Mouse (Mus musculus) limb, embryonic 11.5 days (tissue): ENCODE results near the gene Cdiptos. TPM values are rescaled to one million over a fixed set of nuclear protein-coding genes. Genes with fewer than 3 reads are reported as not detected.

ENCODE experiments used
- ATAC-seq: fragments of 200-750 bp; cut with Nextera tagmentation; 2 replicates; pipeline ENCODE4 v1.8.0; 2017; ENCODE audit warnings: low read depth; ENCODE audit not compliant: insufficient number of reproducible peaks, low FRiP score, low TSS enrichment
- DNase-seq: peaks from one replicate; pipeline ENCODE4 v3.0.0-alpha.2; 2015; ENCODE audit warnings: low spot score
- H3K27ac ChIP-seq: fragments of 300-500 bp; sonication (generic); replicated peaks from 2 replicates; pipeline ENCODE4 v1.5.1; 2014; ENCODE audit warnings: low read depth, mild to moderate bottlenecking, low read length
- H3K27me3 ChIP-seq: fragments of 300-500 bp; sonication (generic); 2 replicates; pipeline ENCODE4 v1.6.1; 2014; ENCODE audit warnings: mild to moderate bottlenecking, low read length, mixed read lengths; ENCODE audit not compliant: control insufficient read depth, insufficient read depth
- H3K36me3 ChIP-seq: fragments of 300-500 bp; sonication (generic); 2 replicates; pipeline ENCODE4 v1.6.1; 2014; ENCODE audit warnings: mild to moderate bottlenecking, low read length, moderate library complexity, mixed read lengths; ENCODE audit not compliant: control insufficient read depth, insufficient read depth
- H3K4me1 ChIP-seq: fragments of 300-500 bp; sonication (generic); 2 replicates; pipeline ENCODE4 v1.6.1; 2014; ENCODE audit warnings: low read length, mixed read lengths; ENCODE audit not compliant: control insufficient read depth, insufficient read depth
- H3K4me2 ChIP-seq: fragments of 300-500 bp; sonication (generic); 2 replicates; pipeline ENCODE4 v1.6.1; 2014; ENCODE audit warnings: low read depth, mild to moderate bottlenecking, moderate library complexity; ENCODE audit not compliant: severe bottlenecking
- H3K4me3 ChIP-seq: fragments of 300-500 bp; sonication (generic); 2 replicates; pipeline ENCODE4 v1.5.1; 2014; ENCODE audit warnings: low read depth, low read length
- H3K9ac ChIP-seq: fragments of 300-500 bp; sonication (generic); 2 replicates; pipeline ENCODE4 v1.6.1; 2014; ENCODE audit warnings: mild to moderate bottlenecking, low read length
- H3K9me3 ChIP-seq: fragments of 300-500 bp; sonication (generic); 2 replicates; pipeline ENCODE4 v1.6.1; 2016; ENCODE audit warnings: low read length; ENCODE audit not compliant: control insufficient read depth
- WGBS: fragments of 180-500 bp; shearing (Covaris S2); extraction: QIAGEN DNeasy Blood & Tissue Kit; methylation state at CpG from one replicate; pipeline ENCODE4 v1.1.7; 2014; 5-methylcytosine and 5-hydroxymethylcytosine counted together
- polyA plus RNA-seq: library from polyadenylated mRNA; unstranded; fragments of >200 nt; fragmentation: Nextera tagmentation; extraction: Ambion mirVana; gene quantifications from 2 replicates; pipeline ENCODE4 v1.2.1, GENCODE M21; 2014

The Cdiptos gene
- polyA plus RNA-seq, 1 experiment from 2014 or later: 1.5 TPM

DNA sequence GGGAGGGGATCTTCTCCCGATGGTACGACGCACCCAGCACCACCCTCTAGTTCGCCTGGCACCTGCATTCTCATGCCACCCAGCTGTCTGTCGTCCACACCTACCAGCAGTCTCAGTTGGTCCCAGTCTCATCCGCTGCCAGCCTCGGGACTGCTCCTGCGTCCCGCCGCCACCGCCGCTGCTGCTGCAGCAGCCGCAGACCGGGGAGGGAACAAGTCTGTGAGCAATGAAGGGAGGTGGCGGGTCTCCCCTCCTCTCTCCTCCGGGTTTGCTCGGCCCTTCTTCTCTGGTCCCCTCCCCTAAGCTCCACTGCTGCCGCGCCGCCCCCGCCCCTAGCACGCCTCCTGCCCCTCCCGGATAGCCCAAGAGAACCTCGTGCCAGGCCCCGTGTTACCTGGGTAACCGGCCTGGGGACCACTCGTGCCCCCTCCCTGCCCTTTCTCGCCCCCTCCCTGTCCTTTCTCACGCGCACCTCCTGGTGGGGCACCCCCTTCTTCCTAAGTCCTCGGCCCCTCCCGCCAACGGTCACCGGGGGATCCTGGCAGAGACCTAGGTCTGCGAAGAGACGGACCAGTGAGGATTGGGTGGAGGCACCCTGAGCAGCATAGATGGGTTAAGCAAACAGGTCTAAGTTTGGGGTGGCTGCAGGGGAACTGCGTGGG, 45.1 kb upstream of the Cdiptos start, which contains the start of the genes Gm42742 and Prrt2:
Gm42742 (minus strand) TSS at position 197 of the 662 bp plus-strand sequence.
Prrt2 (minus strand) TSS at position 311 of the 662 bp plus-strand sequence.
- ATAC-seq (0 out of 2 replicates have a peak, but pooled peaks have one; percentile 3), DNase-seq (peak; percentile 73)
- under 1% methylated on average over 37 of the region's 37 CpGs for WGBS
- peak within 1 kb of the TSS; percentile 88 for H3K4me2 ChIP-seq
- peak within 1 kb of the TSS; percentile 73 for H3K9ac ChIP-seq
- no peaks in the 10 kb centered on the region for H3K27me3 ChIP-seq
- H3K36me3 ChIP-seq: peaks cover 22% of the 10 kb centered on the region
- peak within 1 kb of the TSS; percentile 46 for H3K4me3 ChIP-seq
- peaks cover 47% of the 10 kb centered on the region for H3K4me1 ChIP-seq
- H3K27ac ChIP-seq: peak within 1 kb of the TSS; percentile 72
- H3K9me3 ChIP-seq: no peaks in the 10 kb centered on the region

DNA sequence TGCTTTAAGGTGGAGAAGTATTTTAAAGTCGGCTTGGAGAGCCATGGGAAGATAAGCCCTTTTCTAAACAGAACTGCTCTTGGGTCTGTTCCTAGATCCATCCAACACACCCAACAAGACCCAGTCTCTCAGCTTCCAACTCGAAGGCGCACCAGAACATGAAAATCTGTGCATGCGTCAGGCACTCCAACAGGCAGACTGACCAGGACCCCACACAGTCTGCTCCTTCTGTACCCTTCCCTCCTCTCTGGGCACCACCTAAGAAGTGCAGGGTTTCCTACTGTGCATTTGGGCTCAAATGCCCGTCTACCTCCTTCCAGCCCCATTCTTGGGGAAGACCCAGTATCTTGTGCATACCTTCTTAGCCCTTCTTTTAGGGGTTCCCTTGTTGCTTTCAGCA, 44.6 kb upstream of the Cdiptos start:
- Histone ChIP-seq H3K4me1 (peaks cover 52% of the 10 kb centered on the region), H3K36me3 (peaks cover 23% of the 10 kb centered on the region), H3K4me3 (peak overlapping the region; percentile 46), H3K27me3 (no peaks in the 10 kb centered on the region), H3K9ac (peak overlapping the region; percentile 73), H3K27ac (peak overlapping the region; percentile 72; the same call in 1 of the 2 replicates), H3K9me3 (no peaks in the 10 kb centered on the region), H3K4me2 (peak overlapping the region; percentile 88)
- ATAC-seq (no peak), DNase-seq (no peak)
- WGBS: 53% methylated on average over 5 of the region's 5 CpGs

DNA sequence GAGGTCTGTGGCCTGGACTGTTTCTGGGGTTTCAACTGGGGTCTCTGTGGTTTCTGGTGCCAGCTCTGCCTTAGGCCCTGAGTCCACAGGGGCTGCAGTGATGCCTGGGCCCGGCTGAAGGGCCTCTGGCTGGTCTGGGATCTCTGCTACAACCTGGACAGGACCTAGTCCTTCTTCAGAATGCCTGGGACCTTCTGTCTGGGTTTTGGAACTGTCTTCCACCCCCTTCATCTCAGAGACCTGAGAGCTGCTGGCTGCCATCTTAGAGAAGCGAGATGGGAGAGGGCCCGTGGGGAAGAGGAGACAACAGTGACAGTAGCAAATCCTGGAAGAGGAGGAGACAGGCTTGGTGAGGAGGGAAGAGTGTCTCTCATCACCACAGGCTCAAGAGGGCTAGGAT, 44.1 kb upstream of the Cdiptos start:
- Histone ChIP-seq H3K4me3 (peak overlapping the region; percentile 46; the same call in 1 of the 2 replicates), H3K9ac (peak overlapping the region; percentile 34; the same call in 1 of the 2 replicates), H3K27ac (peak overlapping the region; percentile 25; the same call in 1 of the 2 replicates), H3K27me3 (no peaks in the 10 kb centered on the region), H3K4me2 (peak overlapping the region; percentile 88), H3K9me3 (no peaks in the 10 kb centered on the region), H3K4me1 (peaks cover 56% of the 10 kb centered on the region), H3K36me3 (peaks cover 26% of the 10 kb centered on the region)
- DNase-seq (no peak), ATAC-seq (no peak)
- WGBS: 59% methylated on average over 3 of the region's 3 CpGs

DNA sequence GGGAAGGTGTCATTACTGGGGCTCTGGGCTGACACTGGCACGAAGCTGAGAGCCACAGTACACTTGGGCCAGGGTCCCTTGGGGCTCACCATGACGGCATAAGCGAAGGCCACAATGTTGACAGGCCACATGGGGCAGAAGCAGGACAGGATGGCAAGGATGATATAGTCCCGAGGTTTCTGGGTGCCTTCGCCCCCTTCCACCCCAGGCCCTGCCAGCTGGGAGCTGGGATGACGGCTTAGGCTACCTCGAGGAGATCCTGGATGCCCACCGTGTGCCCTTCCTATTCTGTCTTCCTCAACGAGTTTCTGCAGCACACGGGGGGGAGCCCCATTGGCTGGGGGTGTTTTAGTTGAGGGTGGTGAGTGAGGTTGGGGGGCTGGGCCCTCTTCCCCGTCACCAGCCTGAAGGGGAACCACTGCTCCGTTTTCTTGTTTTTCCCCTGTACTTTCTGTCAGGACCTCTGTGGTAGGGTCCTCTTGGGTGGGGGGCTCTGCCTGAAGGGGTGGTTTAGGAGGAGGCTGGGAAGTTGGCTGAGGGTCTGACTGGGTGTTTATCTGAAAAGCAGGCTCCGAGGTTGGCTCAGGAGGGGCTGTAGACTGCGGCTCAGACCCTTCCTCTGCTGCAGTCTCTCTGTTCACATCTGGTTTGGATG, 43.5 kb upstream of the Cdiptos start:
- Histone ChIP-seq H3K4me1 (peaks cover 60% of the 10 kb centered on the region), H3K9ac (peak overlapping the region; percentile 17; the same call in 1 of the 2 replicates)
- no peak for ATAC-seq

DNA sequence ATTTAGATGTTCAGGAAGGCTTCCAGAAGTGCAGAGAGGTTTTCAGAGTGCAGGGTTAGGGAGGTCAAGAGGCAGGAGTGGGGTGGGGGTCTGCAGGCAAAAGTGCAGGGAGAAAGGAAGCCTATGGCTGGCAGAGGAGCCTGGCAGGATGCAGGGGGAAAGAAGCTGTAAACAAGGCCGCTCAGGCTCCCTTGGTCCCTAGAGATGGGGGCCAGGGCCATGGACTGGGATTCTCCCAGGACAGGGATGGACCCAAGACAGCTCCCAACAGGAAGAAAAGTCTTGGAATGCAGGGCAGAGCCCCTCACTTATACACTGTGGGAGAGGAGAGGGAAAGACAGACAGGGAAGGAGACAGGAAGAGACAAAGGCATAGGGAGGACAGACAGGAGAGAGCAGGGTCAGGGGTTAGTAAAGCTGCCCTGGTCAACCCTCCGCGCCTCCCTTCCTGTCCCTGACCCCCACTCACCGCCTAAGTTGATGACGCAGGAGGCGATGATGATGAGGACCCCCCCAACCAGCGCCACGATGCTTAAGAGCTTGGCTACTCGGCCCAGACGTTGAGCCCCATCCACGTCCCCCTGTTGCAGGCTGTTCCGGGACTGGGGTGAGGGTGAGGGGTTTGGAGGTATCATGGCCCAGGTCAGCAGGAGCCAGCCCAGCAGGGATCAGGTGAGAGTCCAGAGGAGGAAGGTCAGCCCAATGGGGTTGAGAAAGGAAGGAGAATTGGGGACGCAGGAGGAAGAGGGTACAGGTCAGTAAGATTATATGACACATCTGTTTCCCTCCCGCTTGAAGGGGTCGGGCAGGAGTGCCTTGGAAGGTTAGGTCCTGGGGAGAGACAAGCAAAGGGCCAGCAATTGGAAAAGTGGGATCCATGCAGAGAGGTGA, 42.8 kb upstream of the Cdiptos start:
- no peaks in the 10 kb centered on the region for H3K9me3 ChIP-seq
- no peak overlapping the region for H3K4me3 ChIP-seq
- WGBS: 77% methylated on average over 15 of the region's 15 CpGs
- no peak overlapping the region for H3K27ac ChIP-seq
- H3K27me3 ChIP-seq: no peaks in the 10 kb centered on the region
- DNase-seq (no peak), ATAC-seq (no peak)
- no peak overlapping the region for H3K9ac ChIP-seq
- H3K4me2 ChIP-seq: no peak overlapping the region; the same call in 1 of the 2 replicates
- peaks cover 21% of the 10 kb centered on the region for H3K36me3 ChIP-seq
- peaks cover 55% of the 10 kb centered on the region for H3K4me1 ChIP-seq

More for the DNA sequence above, 43.5 kb upstream of the Cdiptos start:
- Histone ChIP-seq H3K4me2 (peak overlapping the region; percentile 88; the same call in 1 of the 2 replicates), H3K27ac (no peak overlapping the region), H3K9me3 (no peaks in the 10 kb centered on the region), H3K36me3 (peaks cover 26% of the 10 kb centered on the region), H3K4me3 (no peak overlapping the region), H3K27me3 (no peaks in the 10 kb centered on the region)
- DNase-seq: no peak
- 79% methylated on average over 14 of the region's 14 CpGs for WGBS

DNA sequence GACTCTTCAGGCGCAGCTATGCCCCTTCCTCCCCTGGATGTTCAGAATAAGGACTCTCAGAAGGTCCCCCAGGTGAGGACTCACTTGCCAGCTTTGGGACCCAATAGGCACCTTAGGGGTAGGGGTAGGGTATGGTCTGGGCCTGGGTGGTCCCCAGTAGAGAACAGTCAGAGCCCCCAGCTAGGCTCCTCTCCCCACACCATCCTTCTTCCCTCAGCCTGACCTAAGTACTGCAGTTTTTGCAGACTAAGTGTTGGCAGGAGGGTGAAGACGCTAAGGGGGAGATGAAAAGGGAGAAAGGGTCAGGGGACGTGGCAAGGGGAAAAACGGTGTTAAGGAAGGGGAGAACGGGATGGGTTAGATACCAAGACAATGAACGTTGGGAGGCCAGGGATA, 42.0 kb upstream of the Cdiptos start:
- no peak for ATAC-seq
- Histone ChIP-seq H3K9ac (no peak overlapping the region), H3K4me2 (no peak overlapping the region), H3K27me3 (no peaks in the 10 kb centered on the region), H3K4me1 (peaks cover 48% of the 10 kb centered on the region), H3K36me3 (peaks cover 13% of the 10 kb centered on the region), H3K4me3 (no peak overlapping the region), H3K27ac (peak overlapping the region; percentile 24; the same call in 1 of the 2 replicates), H3K9me3 (no peaks in the 10 kb centered on the region)
- 54% methylated on average over 6 of the region's 6 CpGs for WGBS
- no peak for DNase-seq

DNA sequence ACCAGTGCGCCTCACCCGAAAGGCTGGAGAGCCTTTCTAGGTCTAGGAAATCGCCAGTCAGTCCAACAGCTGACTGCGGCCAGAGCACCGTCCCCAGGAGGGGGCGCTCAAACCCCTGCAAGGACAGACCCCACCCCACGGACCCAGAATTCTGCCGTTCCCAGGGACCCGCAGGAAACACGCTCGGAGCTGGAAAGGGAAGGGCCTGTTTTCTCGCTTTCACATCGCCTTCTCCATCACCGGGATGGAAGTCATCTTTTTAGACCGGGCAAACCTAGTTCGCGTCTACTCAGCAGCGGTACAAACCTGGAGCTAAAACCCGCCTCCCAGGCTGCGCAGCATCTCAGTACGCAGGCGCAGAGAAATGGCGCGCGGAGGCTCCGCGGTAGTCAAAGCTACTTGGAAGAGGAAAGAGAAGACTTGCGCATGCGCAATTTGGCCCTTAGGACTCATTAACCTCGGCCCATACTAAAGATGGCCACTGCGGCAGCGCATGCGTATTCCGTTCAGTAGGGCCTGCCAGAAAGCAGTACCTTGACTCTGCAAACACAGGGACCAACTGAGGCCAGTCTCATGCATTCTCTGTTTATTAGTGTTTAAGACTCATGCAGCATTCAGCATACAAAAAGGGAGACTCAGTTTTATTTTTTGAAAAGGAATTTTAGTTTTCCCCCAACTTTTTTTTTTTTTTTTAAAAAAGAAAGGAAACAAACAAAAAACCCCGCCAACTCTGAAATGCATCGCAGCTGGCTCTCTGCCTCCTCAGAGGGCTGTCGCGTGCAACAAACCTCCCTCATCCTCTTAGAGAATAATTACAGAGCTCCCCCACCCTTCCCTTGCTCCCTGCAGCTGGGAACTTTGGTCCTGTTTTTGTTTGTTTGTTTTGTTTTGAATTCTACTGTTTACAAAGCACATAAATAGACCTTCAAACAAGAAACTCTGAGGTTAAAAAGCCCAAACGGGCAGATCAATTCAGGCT, 41.4 kb upstream of the Cdiptos start, which contains the start of gene Pagr1a:
Pagr1a (minus strand) TSS at position 382 of the 979 bp plus-strand sequence.
- Histone ChIP-seq H3K9me3 (no peaks in the 10 kb centered on the region), H3K27me3 (no peaks in the 10 kb centered on the region), H3K4me1 (peaks cover 41% of the 10 kb centered on the region), H3K4me2 (peak within 1 kb of the TSS; percentile 82), H3K9ac (peak within 1 kb of the TSS; percentile 86), H3K4me3 (peak within 1 kb of the TSS; percentile 64), H3K27ac (peak within 1 kb of the TSS; percentile 85), H3K36me3 (peaks cover 8% of the 10 kb centered on the region)
- ATAC-seq: peak; percentile 66
- WGBS: 4% methylated on average over 39 of the region's 39 CpGs
- peak; percentile 98 for DNase-seq
